Comparison of ENCODE assay signal across 29 mouse cellular contexts in genomic region chr13:44132510-44132909, GRCm38 (mm10).
"Had no signal": no experiment of that assay in that cellular context is flagged by ENCODE, and none has a peak within 500 bp of the region (broad histone marks: within the 10 kb centered on the region; RNA-seq: fewer than 3 reads in every experiment).

No protein-coding gene starts in this region.

- H3K9ac ChIP-seq: limb, embryonic 12.5 days; limb, embryonic 13.5 days; limb, embryonic 15.5 days; liver, embryonic 12.5 days; liver, embryonic 13.5 days; liver, embryonic 14.5 days; liver, embryonic 15.5 days; liver, postnatal 0 days; lung, embryonic 14.5 days; lung, embryonic 15.5 days; midbrain, embryonic 12.5 days; midbrain, embryonic 15.5 days; neural tube, embryonic 12.5 days had no signal

- DNase-seq: liver; liver, embryonic 13.5 days; liver, postnatal 0 days; lung, adult 18-20 months; lung, adult 2 months; lung, embryonic 14.5 days; lung, postnatal 10 days; lung, postnatal 14 days; lung, postnatal 36 days; lung, postnatal 4 days; midbrain, embryonic 14.5 days had no signal

- H3K27me3 ChIP-seq: limb, embryonic 13.5 days; liver, embryonic 12.5 days; liver, embryonic 13.5 days; liver, embryonic 15.5 days; lung, embryonic 15.5 days; midbrain, embryonic 12.5 days; neural tube, embryonic 12.5 days had no signal

- H3K27ac ChIP-seq: limb, embryonic 12.5 days; limb, embryonic 13.5 days; limb, embryonic 15.5 days; liver, embryonic 12.5 days; liver, embryonic 13.5 days; liver, embryonic 14.5 days; liver, embryonic 15.5 days; lung, embryonic 15.5 days; macrophage; midbrain, embryonic 10.5 days; midbrain, embryonic 12.5 days; midbrain, embryonic 15.5 days; neural tube, embryonic 12.5 days had no signal

- H3K4me2 ChIP-seq: limb, embryonic 12.5 days; limb, embryonic 13.5 days; limb, embryonic 15.5 days; liver, embryonic 11.5 days; liver, embryonic 12.5 days; liver, embryonic 13.5 days; liver, embryonic 15.5 days; lung, embryonic 14.5 days; lung, embryonic 15.5 days; midbrain, embryonic 12.5 days; midbrain, embryonic 15.5 days; neural tube, embryonic 12.5 days had no signal

- ATAC-seq: liver, embryonic 12.5 days; liver, postnatal 0 days; lung, postnatal 0 days; midbrain, embryonic 15.5 days; midbrain, embryonic 16.5 days had no signal

- H3K36me3 ChIP-seq: limb, embryonic 10.5 days; limb, embryonic 12.5 days; limb, embryonic 13.5 days; limb, embryonic 15.5 days; liver, embryonic 12.5 days; liver, embryonic 13.5 days; liver, embryonic 15.5 days; lung, embryonic 15.5 days; midbrain, embryonic 10.5 days; midbrain, embryonic 12.5 days; midbrain, embryonic 15.5 days; neural tube, embryonic 12.5 days had no signal

- H3K4me1 ChIP-seq: limb, embryonic 15.5 days; liver, embryonic 12.5 days; liver, embryonic 13.5 days; liver, embryonic 15.5 days had no signal

- H3K4me3 ChIP-seq: limb, embryonic 10.5 days; limb, embryonic 12.5 days; limb, embryonic 13.5 days; limb, embryonic 15.5 days; liver, embryonic 12.5 days; liver, embryonic 13.5 days; liver, embryonic 15.5 days; lung, embryonic 15.5 days; megakaryocyte, embryonic 14.5 days; midbrain, embryonic 10.5 days; midbrain, embryonic 12.5 days; midbrain, embryonic 15.5 days; myocyte; neural tube, embryonic 12.5 days had no signal

- H3K9me3 ChIP-seq: limb, embryonic 10.5 days; limb, embryonic 12.5 days; limb, embryonic 13.5 days; limb, embryonic 15.5 days; liver, embryonic 12.5 days; liver, embryonic 13.5 days; liver, embryonic 15.5 days; lung, embryonic 15.5 days; midbrain, embryonic 10.5 days; midbrain, embryonic 12.5 days; midbrain, embryonic 15.5 days; neural tube, embryonic 12.5 days had no signal
